Mouse (Mus musculus) embryonic fibroblast, embryonic 13.5 days (primary cell): ENCODE results near the gene Grcc10.

ENCODE experiments used
- CTCF ChIP-seq: IDR thresholded peaks from 2 replicates; pipeline ENCODE4 v1.5.1; 2011; ENCODE audit warnings: mild to moderate bottlenecking, control low read depth, low read length, moderate library complexity, borderline replicate concordance; ENCODE audit not compliant: insufficient read depth
- POLR2A ChIP-seq: IDR thresholded peaks from 2 replicates; pipeline ENCODE4 v1.6.1; 2011; ENCODE audit warnings: low read depth, mild to moderate bottlenecking, control low read depth, low read length, moderate library complexity

- TF ChIP-seq CTCF = no peak
- TF ChIP-seq POLR2A = no peak
These were observed 45.7 kb upstream of the Grcc10 start for GRCm38 (mm10) chr6:124786756-124787420.
